Mouse (Mus musculus): Measurements from ENCODE around the gene Tmprss6.

Gene Tmprss6

GRCm38 (mm10) chr15:78468379-78468937, at the start of gene Tmprss6:
TSS of gene Tmprss6 (minus strand) at chr15:78468634.
- in situ Hi-C loops (cut with MboI, MseI) = no loop called here

- in situ Hi-C loops (cut with MboI, MseI) = loop anchor here in 1 of 2 experiments (10.0 kb wide), 1 partner anchor 713 kb away; no protein-coding TSS in a partner anchor
Measured at GRCm38 (mm10) chr15:78518221-78518620, 49.8 kb upstream of the Tmprss6 start.

GRCm38 (mm10) chr15:78515759-78516158, 47.3 kb upstream of the Tmprss6 start:
- in situ Hi-C loops (cut with MboI, MseI) = loop anchor here in 1 of 2 experiments (10.0 kb wide), 1 partner anchor 711 kb away; no protein-coding TSS in a partner anchor

DNA sequence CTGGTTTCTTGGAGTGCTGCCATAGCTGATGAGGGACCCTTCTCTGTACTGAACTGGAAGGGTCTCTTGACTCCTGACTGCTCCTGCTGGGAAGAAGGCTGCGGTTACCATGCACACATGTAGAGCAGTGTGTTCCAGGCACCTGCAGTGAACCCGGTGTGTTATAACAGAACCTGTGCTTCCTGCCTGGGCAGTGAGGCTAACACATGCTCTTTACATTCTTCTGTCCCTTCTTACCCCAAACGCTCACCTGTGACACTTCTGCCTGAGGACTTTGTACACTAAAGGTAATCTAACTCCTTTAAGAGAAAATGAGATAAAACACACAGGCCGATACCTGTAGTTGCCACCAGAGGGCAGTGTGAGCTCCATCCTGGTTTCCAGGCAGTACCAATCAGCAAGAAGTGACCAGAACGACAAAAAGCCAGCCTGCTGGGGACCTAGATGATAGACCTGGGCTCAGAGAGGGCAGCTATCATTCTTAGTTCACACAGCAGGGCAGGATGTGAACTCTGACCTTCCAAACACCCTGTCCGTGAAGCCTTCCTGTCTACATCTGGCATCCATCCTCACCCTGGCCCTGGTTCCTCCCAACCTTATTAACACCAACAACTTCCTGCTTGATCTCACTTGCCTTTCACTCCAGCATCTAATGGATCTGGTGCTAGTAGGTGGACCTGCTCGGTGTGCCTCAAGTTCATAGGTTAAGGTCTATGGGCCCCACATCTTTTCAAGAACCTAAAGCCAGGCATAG, 46.1 kb upstream of the Tmprss6 start:
- in situ Hi-C loops (cut with MboI, MseI) = loop anchor here in 1 of 2 experiments (10.0 kb wide), 1 partner anchor 710 kb away; no protein-coding TSS in a partner anchor

DNA sequence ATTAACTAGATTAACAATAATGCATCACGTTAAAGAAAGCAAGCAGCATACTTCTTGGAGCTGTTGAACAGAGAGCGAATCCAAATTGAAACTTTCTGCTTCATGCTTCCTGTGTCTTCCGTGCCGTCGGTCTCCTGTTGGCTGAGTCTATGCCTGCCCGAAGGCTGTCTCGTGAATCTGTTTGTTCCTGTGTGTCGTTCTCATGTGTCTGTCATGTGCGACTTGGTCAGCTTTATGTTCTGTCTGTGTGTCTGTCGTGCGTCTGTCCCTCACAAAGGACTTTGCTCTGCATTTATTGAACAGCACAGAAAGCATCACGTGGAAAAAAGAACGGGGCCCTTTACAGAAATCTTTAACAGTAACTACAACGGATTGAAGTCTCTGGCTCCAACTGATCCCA, 44.6 kb upstream of the Tmprss6 start:
- in situ Hi-C loops (cut with MboI, MseI) = loop anchor here in 1 of 2 experiments (10.0 kb wide), 1 partner anchor 708 kb away; no protein-coding TSS in a partner anchor

DNA sequence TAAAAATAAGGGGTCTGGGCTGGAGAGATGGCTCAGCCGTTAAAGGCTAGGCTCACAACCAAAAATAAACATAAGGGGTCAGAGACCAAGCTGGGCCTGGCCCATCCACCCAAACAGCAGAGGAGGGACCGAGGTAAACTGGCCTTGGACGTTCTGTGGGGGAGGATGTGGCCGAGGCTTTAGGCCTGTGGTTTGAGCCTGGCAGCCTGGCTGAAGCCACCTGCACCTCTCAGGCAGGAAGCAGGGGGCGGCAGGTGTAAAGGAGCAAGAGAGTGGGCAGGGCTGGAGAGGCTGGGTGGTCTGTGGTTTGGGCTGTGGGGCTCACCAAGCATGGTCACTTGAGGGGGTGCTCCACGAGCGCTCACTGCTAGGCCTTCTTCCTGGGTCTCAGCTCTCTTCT, 43.5 kb upstream of the Tmprss6 start:
- in situ Hi-C loops (cut with MboI, MseI) = loop anchor here in 1 of 2 experiments (10.0 kb wide), 1 partner anchor 707 kb away; no protein-coding TSS in a partner anchor

DNA sequence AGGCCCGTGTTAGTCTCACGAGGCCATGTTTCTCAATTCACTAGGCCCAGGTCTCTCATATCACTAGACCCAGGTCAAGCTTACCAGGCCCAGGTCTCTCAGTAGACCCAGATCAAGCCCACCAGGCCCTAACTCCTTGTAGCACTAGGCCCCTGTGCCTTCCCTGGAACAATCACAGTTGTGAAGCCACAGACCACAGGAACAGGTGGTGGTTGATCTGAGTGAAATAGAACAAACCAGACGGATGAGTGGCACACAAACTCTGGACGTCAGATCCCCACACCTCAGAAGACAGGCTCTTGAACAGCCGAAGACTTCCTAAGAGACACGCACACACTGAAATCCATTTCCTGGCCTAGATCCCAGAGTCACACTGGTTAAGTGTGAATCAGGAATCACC, 42.3 kb upstream of the Tmprss6 start:
- in situ Hi-C loops (cut with MboI, MseI) = loop anchor here in 1 of 2 experiments (10.0 kb wide), 1 partner anchor 706 kb away; no protein-coding TSS in a partner anchor

DNA sequence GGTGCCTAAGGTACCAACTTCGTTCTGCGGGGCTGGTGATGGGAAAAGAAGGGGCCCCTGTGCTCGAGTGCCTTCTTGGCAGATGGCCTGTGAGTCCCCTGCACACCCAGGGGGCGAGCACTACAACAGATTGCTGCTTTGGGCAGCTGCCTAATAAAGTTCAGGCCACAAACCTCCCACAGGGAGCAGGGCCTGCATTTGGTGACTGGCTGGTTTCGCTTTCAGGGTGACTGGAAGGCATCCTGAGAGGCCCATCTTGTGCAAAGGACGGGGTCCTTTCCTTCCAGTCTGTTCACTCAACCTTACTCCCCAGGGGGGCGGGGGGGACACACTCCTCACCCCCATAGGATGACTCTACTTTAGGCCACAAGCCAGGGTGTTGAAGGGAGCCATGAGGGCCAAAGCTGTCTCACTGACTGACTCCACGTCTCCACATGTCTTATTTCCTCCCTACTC, 41.7 kb upstream of the Tmprss6 start:
- in situ Hi-C loops (cut with MboI, MseI) = loop anchor here in 1 of 2 experiments (10.0 kb wide), 1 partner anchor 705 kb away; no protein-coding TSS in a partner anchor

DNA sequence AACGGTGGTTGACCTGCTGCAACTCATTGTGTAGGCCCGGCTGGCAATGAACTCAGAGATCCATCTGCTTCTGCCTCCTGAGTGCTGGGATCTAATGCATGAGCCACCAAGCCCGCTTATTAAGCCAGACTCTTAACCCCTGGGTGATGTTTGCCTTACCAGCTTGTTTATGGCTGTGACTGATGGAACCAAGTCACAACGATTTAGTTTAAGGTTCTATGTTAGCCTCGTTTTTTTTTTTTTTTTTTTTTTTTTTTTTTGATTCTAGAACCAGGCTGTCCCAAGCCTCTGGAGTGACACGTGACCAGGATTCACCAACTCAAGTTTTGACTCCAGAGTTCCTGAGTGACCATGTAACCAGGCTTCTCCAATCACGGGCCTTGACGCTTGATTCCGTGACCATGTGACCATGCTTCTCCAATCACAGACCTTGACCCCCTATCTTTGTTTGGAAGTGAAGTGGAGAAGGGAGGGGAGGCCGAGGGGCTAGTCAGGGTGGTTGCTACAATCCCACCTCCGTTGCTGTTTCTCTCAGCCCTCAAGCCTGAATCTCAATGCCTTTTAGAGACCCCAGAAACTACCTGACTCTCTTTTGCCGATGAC, 41.0 kb upstream of the Tmprss6 start:
- in situ Hi-C loops (cut with MboI, MseI) = no loop called here

DNA sequence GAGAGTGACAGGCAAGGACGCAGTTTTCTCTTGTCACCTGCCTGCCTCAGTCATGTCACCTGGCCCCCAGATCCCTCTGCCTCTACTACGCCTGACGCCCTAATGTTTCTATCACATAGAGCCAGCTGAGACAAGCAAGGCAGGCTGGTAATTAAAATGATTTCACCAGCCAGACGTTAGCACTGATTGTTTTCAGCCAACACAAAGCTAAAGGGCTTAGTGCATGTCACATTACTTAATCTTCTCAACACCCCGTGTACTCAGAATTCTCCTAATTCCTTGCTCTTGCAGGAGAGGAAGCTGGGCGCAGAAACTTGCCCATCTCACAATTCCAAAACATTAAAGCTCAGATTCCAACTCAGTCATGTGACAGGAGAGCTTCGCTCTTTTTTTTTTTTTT, 40.0 kb upstream of the Tmprss6 start:
- in situ Hi-C loops (cut with MboI, MseI) = no loop called here

DNA sequence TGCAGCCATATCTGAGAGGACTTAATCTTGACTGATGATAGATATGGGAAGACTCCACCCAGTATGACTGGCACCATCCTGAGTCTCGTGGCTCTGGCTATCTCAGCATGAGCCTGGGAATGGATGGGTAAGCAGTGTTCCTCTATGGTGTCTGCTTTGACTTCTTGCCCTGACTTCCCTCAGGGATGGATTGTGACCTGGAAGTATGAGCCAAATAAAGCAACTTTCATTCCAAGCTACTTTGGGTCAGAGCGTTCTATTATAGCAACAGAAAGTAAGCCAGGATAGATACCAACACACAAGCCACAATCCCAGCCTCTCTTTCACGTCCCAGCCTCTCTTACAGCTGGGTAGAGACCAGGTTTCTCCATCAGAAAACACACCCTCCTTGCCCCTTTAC, 37.1 kb upstream of the Tmprss6 start:
- in situ Hi-C loops (cut with MboI, MseI) = no loop called here

GRCm38 (mm10) chr15:78504816-78505215, 36.4 kb upstream of the Tmprss6 start:
- in situ Hi-C loops (cut with MboI, MseI) = no loop called here

DNA sequence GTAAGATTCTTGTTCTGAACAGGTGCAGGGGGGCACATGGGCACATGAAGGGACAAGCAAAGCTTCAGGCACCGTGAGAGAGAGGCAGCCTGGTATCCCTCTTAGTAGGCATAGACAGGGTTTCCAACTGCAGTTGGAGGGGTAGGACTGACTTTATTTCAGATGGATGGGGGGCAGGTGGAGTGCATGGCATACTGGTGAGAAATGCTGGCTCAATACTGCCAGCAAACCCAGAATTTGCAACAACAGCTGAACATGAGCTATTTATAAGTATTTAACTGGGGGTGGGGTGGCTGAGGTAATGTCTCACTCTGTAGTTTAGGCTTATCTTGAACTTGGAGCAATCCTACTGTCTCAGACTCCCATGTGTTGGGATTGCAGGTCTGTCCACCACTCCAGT, 35.6 kb upstream of the Tmprss6 start:
- in situ Hi-C loops (cut with MboI, MseI) = no loop called here

DNA sequence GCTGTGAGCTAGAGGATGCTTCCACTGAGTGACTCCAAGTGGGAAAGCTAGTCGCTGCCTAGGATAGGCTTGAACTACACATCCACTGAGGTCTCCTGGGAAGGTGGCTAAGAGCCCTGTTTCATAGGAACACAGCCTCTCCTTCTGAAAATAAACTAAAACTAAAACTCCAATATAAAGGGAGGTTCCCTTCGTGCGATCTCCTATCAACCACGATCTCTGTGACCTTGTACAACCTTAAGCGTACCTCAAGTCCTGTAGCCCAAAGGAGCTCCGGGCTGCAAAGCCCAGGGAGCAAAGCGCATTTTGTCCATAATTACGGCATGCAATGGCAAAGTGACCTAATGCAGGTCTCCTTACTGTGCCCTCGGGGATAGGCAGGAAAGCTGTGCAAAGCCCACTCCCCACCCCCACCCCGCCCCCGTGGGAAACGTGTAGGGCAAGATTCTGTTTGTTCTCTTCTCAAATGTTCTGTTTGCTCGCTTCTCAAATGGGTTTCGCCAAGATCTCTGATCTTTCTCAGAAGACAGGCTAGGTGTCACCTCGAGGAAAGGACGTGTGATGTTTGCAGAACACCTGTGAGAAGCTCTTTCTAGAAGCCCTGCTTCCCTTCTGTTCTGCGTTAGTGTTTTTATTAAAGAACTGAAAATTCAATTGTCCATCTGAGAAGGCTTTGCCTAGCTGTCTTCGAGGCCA, 34.2 kb upstream of the Tmprss6 start:
- in situ Hi-C loops (cut with MboI, MseI) = no loop called here

DNA sequence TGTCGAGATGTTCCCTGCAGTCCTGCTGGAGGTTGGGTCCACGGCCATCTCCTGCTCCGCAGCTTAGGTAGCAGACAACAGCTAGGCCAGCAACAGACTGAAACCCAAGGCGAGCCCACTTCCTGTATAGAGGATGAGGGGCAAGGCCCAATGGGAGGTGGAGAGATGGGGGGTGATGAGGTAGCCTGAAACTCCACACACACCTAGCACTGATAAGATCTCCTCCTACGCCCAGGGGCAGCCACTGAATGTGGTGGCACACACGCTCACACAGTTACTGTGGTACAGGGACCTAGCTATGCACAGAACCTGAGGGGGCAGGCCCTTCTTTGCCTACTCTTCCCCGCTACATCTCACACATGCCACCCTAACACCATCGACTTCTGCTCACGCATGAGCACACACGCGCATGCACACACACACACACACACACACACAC, 26.6 kb upstream of the Tmprss6 start, which contains the start of gene Il2rb:
Gene Il2rb (minus strand): TSS at position 304 of the 439 bp plus-strand sequence.
- in situ Hi-C loops (cut with MboI, MseI) = loop anchor here in 1 of 2 experiments (10.0 to 25.0 kb wide), 2 partner anchors 910 to 1042 kb away; partner anchors contain the start of genes Ddx17 and Tmem184b

GRCm38 (mm10) chr15:78493401-78494010, 25.1 kb upstream of the Tmprss6 start:
- in situ Hi-C loops (cut with MboI, MseI) = loop anchor here in 1 of 2 experiments (10.0 to 25.0 kb wide), 2 partner anchors 911 to 1044 kb away; partner anchors contain the start of genes Ddx17 and Tmem184b

DNA sequence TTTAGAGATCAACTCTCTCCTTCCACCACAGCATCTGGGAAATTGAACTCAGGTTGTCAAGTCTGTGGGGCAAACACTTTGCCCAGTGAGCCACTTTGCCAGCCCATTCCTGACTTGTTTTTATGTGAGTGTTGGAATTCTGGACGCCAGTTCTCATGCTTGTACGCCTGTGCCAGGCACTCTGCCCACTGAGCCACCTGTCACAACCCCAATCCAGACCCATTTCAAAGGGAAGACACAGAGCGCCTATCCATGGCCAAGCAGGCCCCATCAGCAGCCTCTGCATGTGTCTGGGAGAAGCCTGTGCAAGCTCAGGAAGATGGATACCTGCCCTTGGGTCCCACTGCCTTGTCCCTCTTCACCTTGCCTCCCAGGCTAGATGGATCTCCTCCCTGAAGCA, 22.9 kb upstream of the Tmprss6 start:
- in situ Hi-C loops (cut with MboI, MseI) = loop anchor here in 1 of 2 experiments (10.0 to 25.0 kb wide), 2 partner anchors 914 to 1046 kb away; partner anchors contain the start of genes Ddx17 and Tmem184b

DNA sequence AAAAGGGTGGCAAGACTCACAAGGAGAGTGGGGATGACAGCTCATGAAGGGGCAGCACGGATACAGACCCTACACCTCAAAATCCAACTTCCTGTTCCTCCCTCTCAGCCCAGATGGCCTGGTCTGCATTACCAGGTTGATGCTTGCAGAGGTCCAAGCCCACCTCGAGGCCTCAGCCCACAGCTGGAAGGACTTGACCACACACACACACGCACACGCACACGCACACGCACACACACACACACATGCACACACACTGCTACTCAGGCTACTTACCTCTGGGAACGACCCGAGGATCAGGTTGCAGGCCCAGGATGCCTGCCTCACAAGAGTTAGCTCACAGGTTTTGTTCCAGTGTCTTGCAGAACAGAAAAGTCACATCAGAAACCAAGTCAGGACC, 21.5 kb upstream of the Tmprss6 start:
- in situ Hi-C loops (cut with MboI, MseI) = loop anchor here in 1 of 2 experiments (10.0 to 25.0 kb wide), 2 partner anchors 915 to 1047 kb away; partner anchors contain the start of genes Ddx17 and Tmem184b

DNA sequence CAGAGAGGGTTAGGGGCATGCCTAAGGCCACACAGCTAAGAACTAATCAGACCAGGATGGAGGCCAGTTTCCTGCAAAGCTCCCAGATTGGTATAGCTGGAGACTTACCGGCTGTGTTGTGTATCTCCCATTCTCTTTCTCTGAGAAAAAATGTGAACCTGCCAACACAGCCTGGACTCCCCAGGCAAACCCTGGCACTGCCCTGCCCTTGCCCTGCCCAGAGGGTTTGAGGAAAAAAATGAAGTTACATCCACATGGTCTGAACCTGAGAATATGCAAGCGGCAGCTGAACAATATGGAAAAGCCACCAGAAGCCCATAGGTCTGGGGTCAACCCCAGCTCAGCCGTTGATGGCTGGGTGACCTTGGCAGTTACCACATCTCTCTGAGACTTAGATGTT, 20.8 kb upstream of the Tmprss6 start:
- in situ Hi-C loops (cut with MboI, MseI) = loop anchor here in 1 of 2 experiments (25.0 kb wide), 1 partner anchor 1048 kb away; the partner anchor contains the start of gene Ddx17

- in situ Hi-C loops (cut with MboI, MseI) = loop anchor here in 1 of 2 experiments (25.0 kb wide), 1 partner anchor 1050 kb away; the partner anchor contains the start of gene Ddx17
Measured at GRCm38 (mm10) chr15:78487066-78487465, 18.6 kb upstream of the Tmprss6 start.

Data from T-helper 17 cell (primary cell).